Mouse (Mus musculus) small intestine, adult 2 months (tissue): ENCODE data around the gene Aco2. TPM values are rescaled to one million over a fixed set of nuclear protein-coding genes. Genes with fewer than 3 reads are reported as not detected.

Experiments
- H3K27ac ChIP-seq: fragments of 200-500 bp; 2 replicates; pipeline ENCODE4 v1.5.1; 2012; ENCODE audit warnings: low read depth, low read length, control low read depth, inconsistent platforms; ENCODE audit not compliant: insufficient read depth
- H3K27me3 ChIP-seq: fragments of 200-500 bp; 2 replicates; pipeline ENCODE4 v1.6.1; 2012; ENCODE audit warnings: mild to moderate bottlenecking, moderate library complexity, low read length, inconsistent platforms; ENCODE audit not compliant: control insufficient read depth, insufficient read depth
- H3K36me3 ChIP-seq: fragments of 200-500 bp; 2 replicates; pipeline ENCODE4 v1.6.1; 2012; ENCODE audit warnings: mild to moderate bottlenecking, low read length, control low read depth, inconsistent platforms; ENCODE audit not compliant: control insufficient read depth, insufficient read depth
- H3K4me1 ChIP-seq: fragments of 200-500 bp; 2 replicates; pipeline ENCODE4 v1.6.1; 2012; ENCODE audit warnings: low read length, inconsistent platforms, mixed read lengths; ENCODE audit not compliant: control insufficient read depth, insufficient read depth, insufficient read length
- H3K4me3 ChIP-seq: fragments of 200-500 bp; 2 replicates; pipeline ENCODE4 v1.5.1; 2012; ENCODE audit warnings: low read depth, mild to moderate bottlenecking, control low read depth, inconsistent platforms, low read length, moderate library complexity
- CTCF ChIP-seq: fragments of 200-500 bp; IDR thresholded peaks from 2 replicates; pipeline ENCODE4 v1.5.1; 2012; ENCODE audit warnings: low read depth, mild to moderate bottlenecking, control low read depth, inconsistent platforms, low read length, moderate library complexity, mixed read lengths; ENCODE audit not compliant: insufficient replicate concordance, insufficient read length; ENCODE audit errors: extremely low read depth
- POLR2A ChIP-seq: fragments of 200-500 bp; IDR thresholded peaks from 2 replicates; pipeline ENCODE4 v1.6.1; 2012; ENCODE audit warnings: low read depth, mild to moderate bottlenecking, control low read depth, inconsistent platforms, low read length, moderate library complexity
- WGBS: fragments of 180-500 bp; shearing (Covaris S2); methylation state at CpG from one replicate; pipeline ENCODE4 v1.1.7; 2018; 5-methylcytosine and 5-hydroxymethylcytosine counted together
- polyA plus RNA-seq: library from polyadenylated mRNA; depleted of rRNA; stranded (reverse); fragments of >200 nt; gene quantifications from 2 replicates; pipeline ENCODE4 v1.2.3, GENCODE M21; 2012

Aco2 gene
- polyA plus RNA-seq, 1 experiment: 416 TPM

DNA sequence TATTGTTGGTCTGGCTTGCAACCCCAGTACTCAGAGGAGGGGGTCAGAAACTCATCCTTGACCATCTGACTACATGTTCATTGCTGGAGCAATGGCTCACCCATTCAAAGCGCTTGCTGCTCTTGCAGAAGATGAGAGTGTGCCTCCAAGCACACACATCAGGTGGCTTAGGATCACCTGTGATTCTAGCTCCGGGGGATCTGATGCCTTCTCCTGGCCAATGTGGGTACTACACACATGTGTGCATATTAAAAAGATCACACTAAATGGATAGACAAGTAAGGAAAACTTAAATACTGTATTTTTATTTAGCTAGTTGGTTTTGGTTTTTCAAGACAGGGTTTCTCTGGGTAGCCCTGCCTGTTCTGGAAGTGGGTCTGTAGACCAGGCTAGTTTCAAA is 68.9 kb downstream of the Aco2 start:
- TF ChIP-seq POLR2A (no peak), CTCF (no peak)
- Histone ChIP-seq H3K4me1 (no peaks in the 10 kb centered on the region), H3K27me3 (peaks cover 5% of the 10 kb centered on the region), H3K4me3 (no peak overlapping the region), H3K27ac (no peak overlapping the region), H3K36me3 (no peaks in the 10 kb centered on the region)
- WGBS: 89% methylated on average over 2 of the region's 2 CpGs

DNA sequence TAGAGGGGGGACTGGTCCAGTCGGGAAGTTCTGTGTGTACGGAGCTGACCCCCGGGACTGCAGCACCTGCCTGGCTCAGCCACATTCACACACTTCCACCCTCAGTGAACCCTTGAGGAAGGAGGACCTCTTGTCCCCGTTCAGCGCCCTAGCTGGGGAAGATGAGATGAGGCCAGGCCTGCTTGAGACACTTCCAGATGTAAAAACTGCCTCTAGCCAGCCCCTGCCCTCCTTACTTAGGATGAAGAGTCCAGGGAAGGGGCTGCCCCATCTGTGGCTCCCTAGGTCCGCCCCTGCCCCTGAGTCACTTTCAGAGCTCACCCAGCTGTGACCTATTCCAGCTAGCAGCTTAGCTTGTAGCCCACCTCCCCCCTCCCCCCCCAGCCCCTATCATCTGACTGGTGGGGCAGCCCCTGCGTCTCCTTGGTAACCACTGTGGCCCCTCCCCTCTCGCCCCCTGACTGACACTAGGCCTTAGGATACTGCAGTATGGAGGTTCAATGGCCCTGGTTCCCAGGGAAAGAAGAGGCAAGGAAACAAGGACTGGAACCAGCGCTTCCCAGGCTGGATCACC is 71.2 kb downstream of the Aco2 start:
- H3K27ac ChIP-seq: no peak overlapping the region
- no peaks in the 10 kb centered on the region for H3K27me3 ChIP-seq
- WGBS: 40% methylated on average over 9 of the region's 9 CpGs
- no peak overlapping the region for H3K4me3 ChIP-seq
- no peak for TF ChIP-seq POLR2A
- no peak for TF ChIP-seq CTCF
- H3K4me1 ChIP-seq: no peaks in the 10 kb centered on the region
- no peaks in the 10 kb centered on the region for H3K36me3 ChIP-seq

DNA sequence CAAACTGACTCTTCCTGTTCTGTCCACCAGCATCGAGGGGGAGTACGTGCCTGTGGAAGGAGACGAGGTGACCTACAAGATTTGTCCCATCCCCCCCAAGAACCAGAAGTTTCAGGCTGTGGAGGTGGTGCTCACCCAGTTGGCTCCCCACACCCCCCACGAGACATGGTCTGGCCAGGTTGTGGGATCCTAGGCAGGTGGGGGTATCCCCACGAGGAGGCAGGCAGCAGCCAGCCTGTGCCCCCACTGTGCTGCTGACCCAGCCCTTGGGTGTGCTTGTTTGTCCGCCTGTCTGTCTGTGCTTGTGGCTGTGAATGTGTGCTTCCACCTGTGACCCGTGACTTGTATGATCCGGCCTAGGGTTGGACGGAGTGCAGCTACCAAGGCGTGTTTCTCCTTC is 77.0 kb downstream of the Aco2 start:
- H3K4me1 ChIP-seq: peaks cover 12% of the 10 kb centered on the region
- WGBS: 80% methylated on average over 10 of the region's 10 CpGs
- TF ChIP-seq POLR2A: no peak
- TF ChIP-seq CTCF: no peak
- H3K27me3 ChIP-seq: no peaks in the 10 kb centered on the region
- no peak overlapping the region for H3K4me3 ChIP-seq
- peaks cover 1% of the 10 kb centered on the region; the same call in 1 of the 2 replicates for H3K36me3 ChIP-seq
- no peak overlapping the region for H3K27ac ChIP-seq

GRCm38 (mm10) chr15:81949476-81950131 is 77.5 kb downstream of the Aco2 start:
- no peak overlapping the region for H3K4me3 ChIP-seq
- no peak for TF ChIP-seq CTCF
- no peaks in the 10 kb centered on the region for H3K27me3 ChIP-seq
- peaks cover 1% of the 10 kb centered on the region; the same call in 1 of the 2 replicates for H3K36me3 ChIP-seq
- WGBS: 53% methylated on average over 11 of the region's 11 CpGs
- H3K4me1 ChIP-seq: peaks cover 14% of the 10 kb centered on the region
- no peak overlapping the region for H3K27ac ChIP-seq

DNA sequence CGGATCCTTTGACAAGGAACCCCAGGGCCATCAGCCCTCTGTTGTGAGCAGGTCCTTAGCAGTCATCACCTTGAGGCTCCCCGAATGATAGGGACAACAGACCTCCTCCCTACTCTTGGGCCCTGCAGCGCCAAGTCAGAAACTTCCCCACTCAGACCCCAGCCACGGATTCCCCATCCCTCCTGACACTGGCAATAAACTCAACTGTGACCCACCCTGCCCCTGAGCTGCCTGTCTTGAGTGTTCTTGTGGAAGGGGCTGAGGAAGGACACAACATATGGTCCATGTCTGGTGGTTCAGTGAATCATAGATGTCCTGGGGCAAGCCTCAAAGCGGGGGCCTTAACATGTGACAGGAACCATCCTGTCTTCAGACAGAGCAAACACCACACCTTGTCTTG is 78.6 kb downstream of the Aco2 start:
- WGBS: 91% methylated on average over 5 of the region's 5 CpGs
- H3K27ac ChIP-seq: no peak overlapping the region
- H3K4me3 ChIP-seq: no peak overlapping the region
- H3K27me3 ChIP-seq: no peaks in the 10 kb centered on the region
- TF ChIP-seq CTCF: no peak
- TF ChIP-seq POLR2A: no peak
- peaks cover 15% of the 10 kb centered on the region for H3K4me1 ChIP-seq
- H3K36me3 ChIP-seq: peaks cover 4% of the 10 kb centered on the region; the same call in 1 of the 2 replicates

DNA sequence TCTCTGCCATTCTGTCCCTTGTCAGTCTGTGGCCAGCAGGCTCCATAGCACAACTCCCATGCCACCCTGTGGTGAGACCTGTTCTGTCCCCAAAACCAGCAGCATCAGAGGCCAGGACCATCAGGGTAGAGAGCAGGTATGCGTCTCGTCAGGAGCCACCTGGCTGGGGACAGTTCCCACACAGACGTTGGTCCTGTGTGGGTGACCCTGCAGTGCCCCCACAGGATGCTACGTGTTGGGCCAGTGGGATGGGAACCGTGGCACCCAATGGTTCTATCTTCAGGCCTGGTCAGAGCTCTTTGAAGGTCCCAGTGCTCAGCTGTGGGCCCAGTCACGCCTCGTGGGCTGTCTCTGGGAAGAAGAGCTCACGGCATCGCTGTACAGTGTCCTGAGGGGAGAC is 79.0 kb downstream of the Aco2 start:
- no peaks in the 10 kb centered on the region for H3K27me3 ChIP-seq
- WGBS: 89% methylated on average over 9 of the region's 9 CpGs
- H3K36me3 ChIP-seq: peaks cover 4% of the 10 kb centered on the region; the same call in 1 of the 2 replicates
- H3K4me1 ChIP-seq: peaks cover 15% of the 10 kb centered on the region
- no peak overlapping the region for H3K27ac ChIP-seq
- H3K4me3 ChIP-seq: no peak overlapping the region
- no peak for TF ChIP-seq CTCF
- no peak for TF ChIP-seq POLR2A

GRCm38 (mm10) chr15:81952310-81952709 is 80.2 kb downstream of the Aco2 start:
- H3K4me1 ChIP-seq: peaks cover 15% of the 10 kb centered on the region
- H3K36me3 ChIP-seq: peaks cover 4% of the 10 kb centered on the region; the same call in 1 of the 2 replicates
- H3K4me3 ChIP-seq: no peak overlapping the region
- TF ChIP-seq POLR2A (no peak), CTCF (no peak)
- no peaks in the 10 kb centered on the region for H3K27me3 ChIP-seq
- no peak overlapping the region for H3K27ac ChIP-seq
- 88% methylated on average over 4 of the region's 4 CpGs for WGBS

- Histone ChIP-seq H3K27me3 (no peaks in the 10 kb centered on the region), H3K4me1 (peaks cover 13% of the 10 kb centered on the region), H3K36me3 (peaks cover 4% of the 10 kb centered on the region; the same call in 1 of the 2 replicates), H3K4me3 (no peak overlapping the region), H3K27ac (no peak overlapping the region)
- TF ChIP-seq CTCF (no peak), POLR2A (no peak)
- WGBS: 60% methylated on average over 9 of the region's 9 CpGs
These were observed 82.1 kb downstream of the Aco2 start for GRCm38 (mm10) chr15:81954151-81954583.
